Mouse (Mus musculus) liver (tissue): ENCODE results near the gene Gm8108.
A peak's percentile ranks its signal among the peaks of the same experiment; 100 is the strongest.
"Not testable (repeated sequence)": the region's sequence is repeated elsewhere in the genome, so short reads cannot be mapped to it uniquely, and the experiment has no call there.

Experiments used
- DNase-seq: peaks from one replicate; pipeline ENCODE4 v3.0.0-alpha.2; 2020; ENCODE audit warnings: mixed read lengths

Gm8108 gene

DNA sequence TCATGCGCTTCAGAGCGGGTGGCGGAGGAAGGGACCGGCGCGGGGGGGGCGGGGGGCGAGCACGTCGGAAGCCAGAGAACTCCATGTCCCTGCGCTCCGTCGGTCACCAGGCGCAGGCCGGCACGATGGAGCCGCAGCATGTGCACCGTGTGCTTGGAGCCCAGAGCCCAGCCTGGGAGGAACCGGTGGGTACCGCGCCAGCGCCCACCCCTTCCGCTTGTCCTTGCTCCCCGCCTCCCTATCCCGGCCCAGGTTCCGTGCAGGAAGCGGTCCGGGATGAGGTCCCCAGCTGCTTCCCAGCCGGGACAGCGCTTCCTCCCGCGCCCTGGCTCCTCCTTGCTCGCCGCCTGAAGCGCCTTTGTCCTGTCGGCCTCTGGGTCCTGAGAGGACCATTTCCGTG lies at the start of gene Gm8108:
Gm8108 (plus strand) TSS at position 101 of the 400 bp plus-strand sequence.
- peak; percentile 1 for DNase-seq

DNA sequence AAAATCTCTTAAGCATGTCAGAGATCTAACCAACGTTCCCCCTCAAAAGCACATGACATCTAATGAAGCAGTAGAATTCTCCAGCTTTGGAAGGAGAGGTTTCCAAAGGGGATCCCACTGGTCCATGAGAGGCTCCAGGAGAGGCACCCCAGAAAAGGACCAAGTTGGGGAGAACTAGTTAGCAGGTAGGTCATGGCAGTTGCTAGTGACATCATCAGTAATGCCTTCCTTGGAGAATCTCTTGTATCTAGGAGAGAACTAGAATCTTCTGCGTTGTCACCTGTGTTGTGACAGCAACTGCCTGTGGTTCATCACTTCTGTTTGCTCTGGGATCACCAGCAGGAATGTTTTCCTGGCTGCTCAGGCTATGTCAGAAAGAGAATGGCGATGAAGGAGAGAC lies 26.5 kb upstream of the Gm8108 start, which contains the start of gene Gm3115:
Gm3115 (plus strand) TSS at position 301 of the 400 bp plus-strand sequence.
- not testable (repeated sequence) for DNase-seq

DNA sequence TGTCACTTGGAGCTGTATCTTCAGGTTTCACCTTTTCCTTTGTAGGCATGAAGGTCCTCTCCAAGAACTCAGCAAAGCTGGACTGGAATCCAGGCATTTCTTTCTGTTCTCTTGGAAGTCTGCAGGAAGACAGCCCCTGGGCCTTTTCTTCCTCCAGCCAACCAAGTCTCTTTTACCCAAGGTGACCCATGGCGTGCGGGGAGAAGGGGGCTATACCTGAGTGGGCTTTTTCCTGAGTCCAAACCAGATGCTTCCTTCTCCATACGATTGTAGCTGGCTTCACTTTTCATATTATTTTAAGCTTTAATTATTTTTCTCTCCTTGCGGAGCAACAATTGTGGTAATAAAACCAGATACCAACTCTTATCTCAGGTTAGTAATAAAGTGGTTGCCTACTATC lies 31.3 kb downstream of the Gm8108 start:
- DNase-seq, result not testable (repeated sequence)

DNA sequence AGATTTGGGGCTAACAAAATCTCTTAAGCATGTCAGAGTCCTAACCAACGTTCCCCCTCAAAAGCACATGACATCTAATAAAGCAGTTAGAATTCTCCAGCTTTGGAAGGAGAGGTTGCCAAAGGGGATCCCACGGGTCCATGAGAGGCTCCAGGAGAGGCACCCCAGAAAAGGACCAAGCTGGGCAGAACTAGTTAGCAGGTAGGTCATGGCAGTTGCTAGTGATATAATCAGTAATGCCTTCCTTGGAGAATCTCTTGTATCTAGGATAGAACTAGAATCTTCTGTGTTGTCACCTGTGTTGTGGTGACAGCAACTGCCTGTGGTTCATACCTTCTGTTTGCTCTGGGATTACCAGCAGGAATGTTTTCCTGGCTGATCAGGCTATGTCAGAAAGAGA lies 54.4 kb downstream of the Gm8108 start, which contains the start of gene Gm3127:
Gm3127 (plus strand) TSS at position 301 of the 400 bp plus-strand sequence.
- DNase-seq, result not testable (repeated sequence)

DNA sequence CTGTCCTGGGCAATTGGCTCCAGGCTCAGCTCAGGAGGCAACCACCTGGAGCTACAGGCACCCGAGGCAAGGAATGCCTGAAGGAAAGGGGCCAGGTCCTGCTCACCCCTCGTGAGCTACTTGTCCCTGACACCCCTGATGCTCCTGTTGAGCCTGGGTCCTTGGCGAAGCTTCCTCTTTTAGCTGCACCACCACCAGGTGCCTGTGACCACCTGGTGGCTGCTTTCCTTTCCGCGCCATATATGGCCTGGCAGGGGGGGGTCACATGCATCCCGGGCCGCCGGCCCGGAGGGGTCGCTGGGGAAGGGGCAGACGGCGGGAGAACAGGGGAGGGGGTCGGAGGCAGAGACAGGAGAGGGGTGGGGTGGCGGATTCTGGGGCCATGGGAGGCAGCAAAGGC lies 71.7 kb downstream of the Gm8108 start:
- DNase-seq, result peak; percentile 0
